Mouse (Mus musculus): ENCODE data around the gene Sh3bgrl2.

DNA sequence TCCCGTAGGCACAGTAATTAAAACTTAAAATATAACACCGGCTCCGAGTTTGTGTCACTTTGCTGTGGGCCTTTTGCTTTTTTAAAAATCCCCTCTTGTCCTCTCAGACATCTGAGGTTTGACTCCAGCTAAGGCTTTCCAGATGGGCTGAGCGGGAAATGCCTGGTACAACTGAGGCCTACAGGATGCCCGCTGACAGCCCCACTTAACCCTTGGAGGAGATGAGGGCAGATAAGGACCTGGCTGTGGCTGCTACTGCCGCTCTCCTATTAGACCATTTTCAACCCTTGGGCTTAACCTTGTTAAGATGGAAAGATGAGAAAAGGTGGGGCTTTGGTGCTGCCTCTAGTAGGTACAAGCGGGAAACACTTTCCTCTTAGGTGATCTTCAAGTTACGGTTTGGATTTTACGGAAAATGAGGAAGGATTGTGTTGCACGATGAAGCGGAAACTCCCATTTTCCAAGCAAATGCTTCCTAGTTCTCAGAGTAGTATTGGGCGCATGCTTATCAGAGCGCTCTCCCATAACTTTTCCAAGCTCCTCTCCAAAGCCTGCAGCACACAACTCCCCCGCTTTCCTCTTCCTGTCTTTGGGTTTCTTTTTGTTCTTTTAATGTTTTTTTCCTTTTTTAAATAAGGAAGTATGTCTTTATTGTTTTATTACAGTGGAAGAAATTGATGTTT is 8.2 kb upstream of the Sh3bgrl2 start:
- TF ChIP-seq CTCF (conservative IDR thresholded peaks at IDR 0.05; ENCODE audit: insufficient read depth, insufficient read length, low read depth, low read length) (no peak), POLR2A (IDR thresholded peaks at IDR 0.05; ENCODE audit: low read depth, low read length) (no peak)
